Mouse (Mus musculus) neural tube, embryonic 13.5 days (tissue): ENCODE measurements at regions not wholly inside any gene's neighbourhood (a gene's known extent, or its start where the extent isn't known, plus 50 kb on each side); places are given as distances from the start of the nearest gene placed in this dataset.

Experiments
- ATAC-seq: fragments of 200-750 bp; cut with Nextera tagmentation; 2 replicates; pipeline ENCODE4 v1.8.0; 2017; ENCODE audit warnings: low read depth, mild to moderate bottlenecking, moderate TSS enrichment, moderate library complexity
- H3K27ac ChIP-seq: fragments of 300-500 bp; sonication (generic); replicated peaks from 2 replicates; pipeline ENCODE4 v1.5.1; 2015; ENCODE audit warnings: moderate library complexity, mild to moderate bottlenecking, inconsistent platforms
- H3K27me3 ChIP-seq: fragments of 300-500 bp; sonication (generic); 2 replicates; pipeline ENCODE4 v1.6.1; 2015; ENCODE audit warnings: mild to moderate bottlenecking, inconsistent platforms
- H3K36me3 ChIP-seq: fragments of 300-500 bp; sonication (generic); 2 replicates; pipeline ENCODE4 v1.6.1; 2015; ENCODE audit warnings: mild to moderate bottlenecking, inconsistent platforms
- H3K4me1 ChIP-seq: fragments of 300-500 bp; sonication (generic); replicated peaks from 2 replicates; pipeline ENCODE4 v1.6.1; 2015; ENCODE audit warnings: inconsistent platforms
- H3K4me2 ChIP-seq: fragments of 300-500 bp; sonication (generic); 2 replicates; pipeline ENCODE4 v1.6.1; 2015; ENCODE audit warnings: inconsistent platforms, mild to moderate bottlenecking, moderate library complexity
- H3K4me3 ChIP-seq: fragments of 300-500 bp; sonication (generic); 2 replicates; pipeline ENCODE4 v1.5.1; 2015; ENCODE audit warnings: mild to moderate bottlenecking, inconsistent platforms
- H3K9ac ChIP-seq: fragments of 300-500 bp; sonication (generic); 2 replicates; pipeline ENCODE4 v1.6.1; 2015; ENCODE audit warnings: moderate library complexity, mild to moderate bottlenecking, inconsistent platforms
- H3K9me3 ChIP-seq: fragments of 300-500 bp; sonication (generic); 2 replicates; pipeline ENCODE4 v1.6.1; 2016; ENCODE audit warnings: inconsistent platforms
- WGBS: fragments of 180-500 bp; shearing (Covaris S2); methylation state at CpG from one replicate; pipeline ENCODE4 v1.1.7; 2015; 5-methylcytosine and 5-hydroxymethylcytosine counted together

DNA sequence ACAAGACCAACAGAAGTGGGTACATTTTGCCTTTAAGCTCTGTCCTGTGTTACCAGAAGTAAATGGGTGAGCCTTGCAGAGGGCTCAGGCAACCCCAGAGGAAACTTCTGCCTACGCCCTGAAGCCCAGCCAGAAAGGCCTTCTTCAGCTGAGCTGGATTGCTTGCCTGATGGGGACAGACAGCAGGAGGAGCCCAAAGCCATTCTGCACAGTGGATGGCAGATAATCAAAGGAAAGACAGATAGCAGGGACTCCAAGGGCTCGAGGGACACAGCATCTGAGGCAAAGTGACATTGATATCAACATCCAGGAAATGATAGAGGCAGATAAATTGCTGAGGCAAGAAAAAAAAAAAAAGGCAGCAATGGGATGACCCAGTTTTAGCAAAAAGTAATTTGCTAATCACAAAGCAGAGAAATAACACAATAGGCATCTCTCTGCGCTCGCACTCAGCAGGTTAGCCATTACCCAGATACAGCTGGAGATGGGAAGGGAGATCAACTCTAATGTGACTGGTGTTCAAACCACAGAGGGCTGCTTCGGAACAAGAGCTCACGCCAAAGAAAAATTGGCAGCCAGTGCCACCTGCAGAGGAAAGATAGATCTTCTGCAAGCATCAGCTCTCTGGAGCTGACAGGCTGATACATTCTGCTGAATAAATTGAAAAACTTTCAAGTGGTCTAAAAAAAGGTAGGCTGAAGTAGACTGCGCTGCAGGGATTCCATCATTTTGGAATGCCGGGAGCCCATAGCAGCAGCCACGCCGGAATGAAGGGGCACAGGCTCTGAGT, 494.8 kb downstream of the Prim2 start:
- Histone ChIP-seq H3K9me3 (no peaks in the 10 kb centered on the region), H3K27ac (peak overlapping the region; percentile 47; the same call in 1 of the 2 replicates), H3K27me3 (no peaks in the 10 kb centered on the region), H3K36me3 (no peaks in the 10 kb centered on the region), H3K4me3 (no peak overlapping the region), H3K4me2 (no peak overlapping the region), H3K9ac (no peak overlapping the region), H3K4me1 (peaks cover 6% of the 10 kb centered on the region; the same call in 1 of the 2 replicates)
- 65% methylated on average over 10 of the region's 10 CpGs for WGBS
- 0 out of 2 replicates have a peak, but pooled peaks have one; percentile 53 for ATAC-seq

DNA sequence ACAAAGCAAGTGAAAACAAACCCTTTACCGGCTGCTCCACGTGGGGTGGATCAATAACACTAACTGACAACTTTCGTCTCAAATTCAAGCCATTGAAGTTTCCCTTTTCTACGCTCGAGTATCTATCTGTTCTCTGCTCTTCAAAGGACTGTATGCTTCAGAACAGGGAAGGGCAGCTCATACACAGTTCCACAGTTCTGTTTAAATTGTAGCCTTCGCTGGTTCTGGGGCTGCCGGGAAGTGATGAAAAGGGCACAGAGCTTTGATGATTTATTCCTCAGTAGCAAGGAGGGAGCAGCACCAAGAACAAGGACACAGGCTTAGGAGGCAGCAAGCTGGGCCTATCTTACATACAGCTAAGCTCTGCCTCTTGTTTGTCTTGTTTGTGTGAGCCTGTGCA, 532.6 kb downstream of the Prim2 start:
- H3K4me3 ChIP-seq: no peak overlapping the region
- H3K9ac ChIP-seq: no peak overlapping the region
- no peaks in the 10 kb centered on the region for H3K9me3 ChIP-seq
- no peak overlapping the region for H3K27ac ChIP-seq
- no peaks in the 10 kb centered on the region for H3K27me3 ChIP-seq
- no peaks in the 10 kb centered on the region for H3K4me1 ChIP-seq
- no peak overlapping the region for H3K4me2 ChIP-seq
- ATAC-seq: no peak
- no peaks in the 10 kb centered on the region for H3K36me3 ChIP-seq
- 41% methylated on average over 7 of the region's 7 CpGs for WGBS

DNA sequence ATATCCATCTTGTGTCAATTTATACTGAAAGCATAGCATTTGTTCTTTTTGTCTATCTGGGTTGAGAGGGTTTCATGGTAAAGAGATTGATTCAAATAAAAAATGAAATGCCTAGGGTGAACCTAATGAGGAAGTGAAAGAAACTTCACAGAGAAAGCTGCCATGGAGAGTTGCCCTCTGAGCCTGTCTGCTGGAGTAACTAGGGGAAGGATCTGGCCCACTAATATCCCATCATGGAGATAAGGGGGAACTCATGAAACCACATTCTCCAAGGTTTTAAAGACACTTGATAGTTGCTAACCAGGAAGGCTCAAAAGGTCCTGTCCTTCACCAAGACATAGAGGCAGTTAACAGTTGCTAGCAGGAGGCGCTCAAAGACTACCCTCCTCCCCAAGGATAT, 539.2 kb downstream of the Prim2 start:
- no peak for ATAC-seq
- no peak overlapping the region for H3K27ac ChIP-seq
- H3K4me2 ChIP-seq: no peak overlapping the region
- H3K27me3 ChIP-seq: no peaks in the 10 kb centered on the region
- no peak overlapping the region for H3K9ac ChIP-seq
- peaks cover under 1% of the 10 kb centered on the region; the same call in 1 of the 2 replicates for H3K4me1 ChIP-seq
- WGBS: 97% methylated on average over 1 of the region's 1 CpGs
- H3K4me3 ChIP-seq: no peak overlapping the region
- H3K36me3 ChIP-seq: no peaks in the 10 kb centered on the region
- no peaks in the 10 kb centered on the region for H3K9me3 ChIP-seq

DNA sequence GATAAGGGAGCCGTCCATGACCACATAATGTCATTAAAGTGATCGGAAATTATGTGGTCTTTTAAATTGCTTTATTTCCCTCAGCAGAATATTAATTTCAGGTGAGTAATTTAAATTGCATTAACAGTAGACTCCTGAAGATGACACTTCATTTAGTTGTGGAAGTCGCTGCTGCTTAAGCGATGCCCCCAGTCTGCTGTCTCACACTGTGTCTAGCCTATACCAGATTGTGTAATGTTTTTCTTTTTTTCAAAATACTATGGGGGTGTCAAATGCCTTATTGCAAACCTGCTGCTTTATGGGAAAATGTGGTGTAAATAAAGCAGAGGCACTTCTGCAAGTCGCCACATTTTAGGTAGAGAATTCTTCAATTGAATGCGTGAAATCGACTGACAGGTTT, 544.5 kb downstream of the Prim2 start:
- Histone ChIP-seq H3K27ac (no peak overlapping the region), H3K27me3 (no peaks in the 10 kb centered on the region), H3K4me2 (no peak overlapping the region), H3K36me3 (no peaks in the 10 kb centered on the region), H3K9ac (no peak overlapping the region), H3K4me1 (peaks cover 5% of the 10 kb centered on the region; the same call in 1 of the 2 replicates), H3K4me3 (no peak overlapping the region), H3K9me3 (no peaks in the 10 kb centered on the region)
- WGBS: 60% methylated on average over 7 of the region's 7 CpGs
- 0 out of 2 replicates have a peak, but pooled peaks have one; percentile 27 for ATAC-seq

DNA sequence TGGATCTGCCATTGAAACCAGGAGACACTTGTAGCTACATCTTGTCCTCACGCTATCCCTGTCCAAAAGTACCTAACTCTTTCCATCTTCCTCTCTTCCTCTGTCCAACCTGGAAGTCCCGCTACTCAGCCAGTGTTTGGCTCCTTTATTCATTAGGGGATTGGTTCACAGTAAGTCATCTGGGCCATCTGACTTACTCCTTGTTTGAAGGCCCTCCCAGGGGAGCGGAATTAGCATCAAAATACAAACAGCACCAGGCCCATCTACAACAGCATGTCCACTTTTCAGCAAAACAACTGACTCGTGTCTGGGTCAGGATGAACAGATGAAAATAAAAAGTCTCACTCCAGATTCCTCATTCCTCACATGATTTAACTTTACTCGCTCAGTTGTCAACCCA, 559.2 kb upstream of the Gm5415 start:
- no peak for ATAC-seq
- whole genome bisulfite sequencing: 83% methylated on average over 5 of the region's 5 CpGs
- no peak overlapping the region for H3K9ac ChIP-seq

DNA sequence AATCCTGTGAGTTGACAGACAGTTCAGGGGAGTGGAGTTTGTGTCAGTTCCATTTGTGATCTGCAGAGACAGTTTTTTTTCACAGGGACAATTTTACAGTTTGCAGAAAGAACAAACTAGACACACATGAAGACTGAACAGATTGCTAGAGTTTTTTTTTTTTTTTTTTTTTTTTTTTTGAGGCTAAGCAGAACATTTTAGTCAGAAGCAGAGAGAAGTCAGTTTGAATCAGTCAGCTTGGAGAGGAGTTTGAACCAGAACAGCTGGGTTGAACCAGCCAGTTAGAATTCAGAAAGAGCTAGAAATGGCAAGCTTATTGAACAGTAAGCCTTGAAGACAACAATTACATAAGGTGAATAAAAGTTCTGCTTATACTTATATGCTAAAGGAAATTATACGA, 557.2 kb upstream of the Gm5415 start:
- H3K36me3 ChIP-seq: no peaks in the 10 kb centered on the region
- H3K27me3 ChIP-seq: no peaks in the 10 kb centered on the region
- no peak overlapping the region for H3K9ac ChIP-seq
- H3K4me3 ChIP-seq: no peak overlapping the region
- no peak for ATAC-seq
- peaks cover 8% of the 10 kb centered on the region for H3K9me3 ChIP-seq
- no peaks in the 10 kb centered on the region for H3K4me1 ChIP-seq
- WGBS: 86% methylated on average over 1 of the region's 1 CpGs
- H3K27ac ChIP-seq: no peak overlapping the region
- no peak overlapping the region for H3K4me2 ChIP-seq

More for the DNA sequence above, 559.2 kb upstream of the Gm5415 start:
- no peak overlapping the region for H3K27ac ChIP-seq
- H3K36me3 ChIP-seq: no peaks in the 10 kb centered on the region
- peaks cover 8% of the 10 kb centered on the region for H3K9me3 ChIP-seq
- H3K27me3 ChIP-seq: no peaks in the 10 kb centered on the region
- no peaks in the 10 kb centered on the region for H3K4me1 ChIP-seq
- no peak overlapping the region for H3K4me2 ChIP-seq
- H3K4me3 ChIP-seq: no peak overlapping the region

DNA sequence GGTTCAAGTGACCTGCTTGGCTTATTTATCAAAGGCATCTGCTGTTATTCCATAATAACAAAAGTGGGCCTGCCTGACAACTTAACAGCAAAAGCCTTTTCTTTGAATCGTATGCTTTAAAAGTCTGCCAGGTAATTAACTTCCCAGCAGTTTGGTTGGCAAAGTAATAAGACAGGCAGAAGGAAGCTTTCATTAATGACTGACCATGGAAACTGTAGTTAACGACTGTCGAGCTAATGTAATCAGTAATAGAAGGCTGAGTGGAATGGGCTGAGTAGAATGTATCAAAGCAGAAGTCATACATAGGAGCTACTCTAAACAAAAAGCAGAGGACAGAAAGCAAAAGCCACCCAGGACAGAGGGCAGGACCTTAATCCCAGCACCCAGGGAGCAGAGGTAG, 551.0 kb upstream of the Gm5415 start:
- 63% methylated on average over 3 of the region's 3 CpGs for WGBS
- H3K9me3 ChIP-seq: no peaks in the 10 kb centered on the region
- no peaks in the 10 kb centered on the region for H3K36me3 ChIP-seq
- H3K4me3 ChIP-seq: no peak overlapping the region
- H3K4me2 ChIP-seq: no peak overlapping the region
- H3K27ac ChIP-seq: no peak overlapping the region
- H3K4me1 ChIP-seq: no peaks in the 10 kb centered on the region
- H3K27me3 ChIP-seq: no peaks in the 10 kb centered on the region
- no peak for ATAC-seq
- no peak overlapping the region for H3K9ac ChIP-seq

DNA sequence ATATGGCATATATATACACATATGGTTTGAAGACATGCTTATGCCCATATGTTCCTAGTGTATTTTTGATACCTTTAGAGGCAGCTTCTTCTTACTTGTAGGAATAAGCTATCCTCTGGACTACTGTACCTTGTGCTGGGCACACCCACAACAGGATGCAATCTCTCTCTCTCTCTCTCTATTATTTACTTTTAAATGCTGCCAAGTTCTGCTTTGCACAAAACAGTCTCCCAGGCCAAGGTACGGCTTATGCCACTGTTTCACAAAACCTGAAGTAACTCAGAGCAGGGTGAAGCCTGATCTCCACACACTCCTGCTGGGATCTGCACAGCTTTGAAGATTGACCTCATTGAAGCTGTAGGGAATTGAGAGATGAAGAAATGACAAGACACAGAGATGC, 549.8 kb upstream of the Gm5415 start:
- Histone ChIP-seq H3K4me3 (no peak overlapping the region), H3K27me3 (no peaks in the 10 kb centered on the region), H3K9ac (no peak overlapping the region), H3K36me3 (no peaks in the 10 kb centered on the region), H3K27ac (no peak overlapping the region), H3K4me1 (no peaks in the 10 kb centered on the region), H3K4me2 (no peak overlapping the region), H3K9me3 (no peaks in the 10 kb centered on the region)
- WGBS: 92% methylated on average over 1 of the region's 1 CpGs
- no peak for ATAC-seq

DNA sequence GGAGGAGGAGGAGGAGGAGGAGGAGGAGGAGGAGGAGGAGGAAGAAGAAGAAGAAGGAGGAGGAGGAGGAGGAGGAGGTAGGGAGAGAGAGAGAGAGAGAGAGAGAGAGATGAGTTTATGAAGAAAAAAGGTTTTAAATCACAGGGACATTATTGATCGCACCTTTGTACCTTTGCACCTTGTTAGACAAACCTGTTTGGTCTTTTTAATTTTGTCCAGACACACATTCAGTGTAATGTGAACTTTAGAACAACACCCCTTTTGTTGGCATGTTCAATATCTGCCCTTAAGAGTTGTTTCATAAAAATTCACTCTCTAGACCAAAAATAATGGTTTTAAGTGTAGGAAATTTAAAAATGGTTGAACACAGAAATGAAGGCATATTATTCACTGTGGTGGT, 527.5 kb upstream of the Gm5415 start:
- Histone ChIP-seq H3K4me1 (no peaks in the 10 kb centered on the region), H3K9ac (no peak overlapping the region), H3K9me3 (no peaks in the 10 kb centered on the region), H3K36me3 (no peaks in the 10 kb centered on the region), H3K27me3 (no peaks in the 10 kb centered on the region), H3K4me2 (no peak overlapping the region), H3K27ac (no peak overlapping the region), H3K4me3 (no peak overlapping the region)
- 92% methylated on average over 1 of the region's 1 CpGs for WGBS
- no peak for ATAC-seq

DNA sequence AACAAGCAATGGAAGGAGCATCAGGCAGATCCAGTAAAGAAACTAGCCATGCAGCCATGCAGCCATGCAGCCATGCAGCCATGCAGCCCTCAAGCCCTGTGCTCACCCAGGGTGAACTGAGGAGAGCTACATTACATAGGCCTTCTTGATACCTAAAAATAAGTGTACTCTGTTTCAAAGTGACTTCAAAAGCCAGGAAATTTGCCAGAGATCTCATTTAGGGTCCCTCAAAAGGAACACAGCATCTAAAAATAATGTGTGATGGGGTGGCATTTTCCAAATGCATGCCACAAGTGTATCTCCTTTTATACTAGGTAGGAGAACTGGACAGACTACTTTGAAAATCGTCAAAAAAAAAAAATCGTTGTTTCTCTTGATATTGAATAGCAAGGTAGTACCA, 510.9 kb upstream of the Gm5415 start:
- Histone ChIP-seq H3K36me3 (no peaks in the 10 kb centered on the region), H3K4me2 (no peak overlapping the region), H3K9me3 (no peaks in the 10 kb centered on the region), H3K27ac (no peak overlapping the region), H3K9ac (no peak overlapping the region), H3K4me3 (no peak overlapping the region), H3K27me3 (no peaks in the 10 kb centered on the region), H3K4me1 (no peaks in the 10 kb centered on the region)
- no peak for ATAC-seq
- 92% methylated on average over 2 of the region's 2 CpGs for WGBS

DNA sequence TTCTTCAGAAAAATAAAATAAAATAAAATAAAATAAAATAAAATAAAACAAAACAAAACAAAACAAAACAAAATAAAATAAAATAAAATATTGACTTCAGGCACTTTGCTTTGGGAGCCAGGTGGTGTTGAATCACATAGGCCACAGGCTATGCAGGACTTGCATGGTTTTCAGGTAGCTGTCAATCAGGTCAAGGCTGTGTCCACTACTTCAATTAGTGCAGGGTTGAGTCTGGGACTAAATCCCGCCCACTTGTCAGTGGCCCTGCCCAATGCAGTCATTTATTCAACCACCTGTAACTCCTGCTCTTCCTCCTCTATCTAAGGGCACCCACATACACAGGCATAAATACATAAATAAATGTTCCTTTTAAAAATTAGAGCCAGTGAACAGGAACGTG, 497.3 kb upstream of the Gm5415 start:
- no peak overlapping the region for H3K9ac ChIP-seq
- H3K4me3 ChIP-seq: no peak overlapping the region
- H3K27ac ChIP-seq: no peak overlapping the region
- 88% methylated on average over 2 of the region's 2 CpGs for WGBS
- no peaks in the 10 kb centered on the region for H3K9me3 ChIP-seq
- no peaks in the 10 kb centered on the region for H3K36me3 ChIP-seq
- H3K4me2 ChIP-seq: no peak overlapping the region
- peaks cover 7% of the 10 kb centered on the region for H3K4me1 ChIP-seq
- no peak for ATAC-seq
- no peaks in the 10 kb centered on the region for H3K27me3 ChIP-seq

DNA sequence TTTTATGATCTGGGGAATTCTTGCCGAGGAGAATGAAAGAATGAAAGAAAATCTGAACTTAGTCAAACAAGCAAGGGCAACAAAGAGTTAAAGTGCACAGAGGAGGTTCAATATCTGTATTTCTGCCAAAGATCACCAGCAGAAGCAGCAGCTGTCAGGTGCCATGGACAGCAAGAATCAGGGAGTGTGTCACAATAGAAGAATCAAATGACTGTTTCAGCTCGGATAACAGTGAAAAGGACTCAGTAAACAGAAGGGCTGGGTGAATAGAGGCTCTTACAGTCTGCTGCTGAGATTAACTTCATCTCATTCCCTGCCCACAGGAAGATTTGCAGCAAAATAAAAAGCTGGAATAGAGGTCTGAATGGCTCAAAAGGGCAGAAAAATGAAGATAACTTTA, 495.3 kb upstream of the Gm5415 start:
- H3K36me3 ChIP-seq: no peaks in the 10 kb centered on the region
- no peak overlapping the region for H3K9ac ChIP-seq
- 17% methylated on average over 2 of the region's 2 CpGs for WGBS
- H3K4me2 ChIP-seq: no peak overlapping the region
- H3K4me3 ChIP-seq: no peak overlapping the region
- H3K9me3 ChIP-seq: no peaks in the 10 kb centered on the region
- peaks cover 7% of the 10 kb centered on the region for H3K4me1 ChIP-seq
- H3K27ac ChIP-seq: no peak overlapping the region
- H3K27me3 ChIP-seq: no peaks in the 10 kb centered on the region
- ATAC-seq: peak; percentile 65

DNA sequence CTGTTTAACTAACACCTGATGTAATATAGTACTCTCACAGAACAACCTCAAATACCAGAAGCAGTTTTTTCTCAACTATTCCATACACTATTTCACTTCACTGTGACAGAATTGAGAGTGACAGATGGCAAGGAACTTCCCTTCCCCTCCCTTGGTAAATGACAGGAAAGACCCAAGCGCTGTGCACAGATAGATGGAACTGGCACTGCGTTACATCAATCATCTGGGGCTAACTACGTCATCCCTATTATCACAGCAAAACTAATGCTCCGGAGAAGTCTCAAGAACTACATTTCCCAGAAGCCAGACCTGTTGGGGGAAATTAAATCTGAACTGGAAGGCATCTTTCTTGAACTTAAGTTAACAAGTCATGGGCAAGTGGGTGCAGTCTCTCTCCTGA, 493.6 kb upstream of the Gm5415 start:
- ATAC-seq: no peak
- Histone ChIP-seq H3K36me3 (no peaks in the 10 kb centered on the region), H3K4me1 (peaks cover 7% of the 10 kb centered on the region), H3K4me3 (no peak overlapping the region), H3K9ac (no peak overlapping the region), H3K4me2 (no peak overlapping the region), H3K27me3 (no peaks in the 10 kb centered on the region), H3K27ac (no peak overlapping the region), H3K9me3 (no peaks in the 10 kb centered on the region)
- WGBS: 75% methylated on average over 4 of the region's 4 CpGs
